Mouse (Mus musculus): ENCODE measurements around the gene Bptf. TPM values are rescaled to one million over a fixed set of nuclear protein-coding genes. Genes with fewer than 3 reads are reported as not detected.
"Not testable (repeated sequence)": the region's sequence is repeated elsewhere in the genome, so short reads cannot be mapped to it uniquely, and the experiment has no call there.

Bptf gene
- total RNA-seq, 2 experiments from 2014 or later = 22.4 to 24.2 TPM

GRCm38 (mm10) chr11:107019318-107019717, 112.6 kb downstream of the Bptf start:
- DNase-seq = no peak
- no peak for TF ChIP-seq CTCF (IDR thresholded peaks at IDR 0.05)
- intact Hi-C loops (cut with DNase I) = no loop called here
- no peak overlapping the region for H3K4me3 ChIP-seq
- no peak overlapping the region for H3K27ac ChIP-seq

- peak; percentile 47 for TF ChIP-seq CTCF (IDR thresholded peaks at IDR 0.05)
- intact Hi-C loops (cut with DNase I) = no loop called here
- Histone ChIP-seq H3K4me3 (no peak overlapping the region), H3K27ac (no peak overlapping the region)
- DNase-seq = no peak
Measured at GRCm38 (mm10) chr11:107018606-107019005, 113.3 kb downstream of the Bptf start.

- H3K27ac ChIP-seq = no peak overlapping the region
- peak; percentile 5; the same call in 1 of the 2 replicates for TF ChIP-seq CTCF (IDR thresholded peaks at IDR 0.05)
- intact Hi-C loops (cut with DNase I) = no loop called here
- no peak for DNase-seq
- no peak overlapping the region for H3K4me3 ChIP-seq
Measured at GRCm38 (mm10) chr11:107017339-107017886, 114.5 kb downstream of the Bptf start.

- TF ChIP-seq CTCF (IDR thresholded peaks at IDR 0.05) = no peak
- DNase-seq = no peak
- intact Hi-C loops (cut with DNase I) = no loop called here
- no peak overlapping the region for H3K27ac ChIP-seq
- no peak overlapping the region for H3K4me3 ChIP-seq
Measured at GRCm38 (mm10) chr11:107016893-107017292, 115.0 kb downstream of the Bptf start.

DNA sequence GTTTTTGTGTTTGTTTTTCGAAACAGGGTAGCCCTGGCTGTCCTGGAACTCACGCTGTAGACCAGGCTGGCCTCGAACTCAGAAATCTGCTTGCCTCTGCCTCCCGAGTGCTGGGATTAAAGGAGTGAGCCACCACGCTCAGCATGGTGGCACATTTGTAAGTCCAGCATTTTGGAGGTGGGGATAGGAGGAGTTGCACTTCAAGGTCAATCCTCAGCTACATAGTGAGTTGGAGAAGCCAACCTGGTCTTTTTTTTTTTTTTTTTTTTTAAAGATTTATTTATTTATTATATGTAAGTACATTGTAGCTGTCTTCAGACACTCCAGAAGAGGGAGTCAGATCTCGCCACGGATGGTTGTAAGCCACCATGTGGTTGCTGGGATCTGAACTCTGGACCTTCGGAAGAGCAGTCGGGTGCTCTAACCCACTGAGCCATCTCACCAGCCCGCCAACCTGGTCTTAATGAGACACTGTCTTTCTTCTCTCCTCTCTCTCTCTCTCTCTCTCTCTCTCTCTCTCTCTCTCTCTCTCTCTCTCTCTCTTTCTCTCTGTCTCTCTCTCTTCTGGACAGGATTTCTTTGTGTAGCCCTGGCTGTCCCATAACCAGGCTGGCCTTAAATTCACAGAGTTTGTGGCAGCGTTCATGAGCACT, 116.3 kb downstream of the Bptf start:
- H3K27ac ChIP-seq; intact Hi-C loops (cut with DNase I); H3K4me3 ChIP-seq; DNase-seq: not testable (repeated sequence)

GRCm38 (mm10) chr11:107014597-107015309, 117.2 kb downstream of the Bptf start:
- TF ChIP-seq CTCF (IDR thresholded peaks at IDR 0.05) = peak; percentile 55
- DNase-seq = peak; percentile 27
- Histone ChIP-seq H3K27ac (peak overlapping the region; percentile 56), H3K4me3 (peak overlapping the region; percentile 60)
- intact Hi-C loops (cut with DNase I) = no loop called here

DNA sequence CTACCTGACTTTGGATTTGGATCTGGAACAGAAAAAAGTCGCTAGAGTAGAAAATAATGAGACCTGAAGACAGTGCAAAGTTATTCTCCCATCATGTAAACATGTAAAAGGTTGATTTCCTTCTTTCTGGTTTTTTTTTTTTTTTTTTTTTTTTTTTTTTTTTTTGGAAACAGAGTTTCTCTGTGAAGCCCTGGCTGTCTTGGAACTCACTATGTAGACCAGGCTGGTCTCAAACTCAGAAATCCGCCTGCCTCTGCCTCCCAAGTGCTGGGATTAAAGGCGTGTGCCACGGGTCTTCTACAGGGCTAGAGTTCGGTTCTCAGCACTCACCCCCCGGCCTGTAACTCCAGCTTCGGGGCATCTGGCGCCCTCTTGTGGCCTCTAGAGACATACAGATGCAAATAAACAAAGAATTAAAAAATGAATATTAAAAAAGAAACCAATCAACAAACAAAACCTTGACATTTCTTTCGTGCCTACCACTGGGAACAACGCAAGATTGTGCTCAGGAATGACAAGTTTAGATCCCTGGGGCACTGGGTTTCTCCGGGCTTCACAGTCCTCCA, 117.8 kb downstream of the Bptf start:
- Histone ChIP-seq H3K27ac (peak overlapping the region; percentile 56; the same call in 1 of the 2 replicates), H3K4me3 (peak overlapping the region; percentile 60)
- DNase-seq = no peak
- intact Hi-C loops (cut with DNase I) = no loop called here
- TF ChIP-seq CTCF (IDR thresholded peaks at IDR 0.05) = peak; percentile 31

- no peak for TF ChIP-seq CTCF (IDR thresholded peaks at IDR 0.05)
- Histone ChIP-seq H3K27ac (peak overlapping the region; percentile 99), H3K4me3 (peak overlapping the region; percentile 85)
- DNase-seq = peak; percentile 97
- intact Hi-C loops (cut with DNase I) = loop anchor here (1.0 kb wide), 1 partner anchor 12 kb away; no protein-coding TSS in a partner anchor
Measured at GRCm38 (mm10) chr11:107012324-107013017, 119.5 kb downstream of the Bptf start.

DNA sequence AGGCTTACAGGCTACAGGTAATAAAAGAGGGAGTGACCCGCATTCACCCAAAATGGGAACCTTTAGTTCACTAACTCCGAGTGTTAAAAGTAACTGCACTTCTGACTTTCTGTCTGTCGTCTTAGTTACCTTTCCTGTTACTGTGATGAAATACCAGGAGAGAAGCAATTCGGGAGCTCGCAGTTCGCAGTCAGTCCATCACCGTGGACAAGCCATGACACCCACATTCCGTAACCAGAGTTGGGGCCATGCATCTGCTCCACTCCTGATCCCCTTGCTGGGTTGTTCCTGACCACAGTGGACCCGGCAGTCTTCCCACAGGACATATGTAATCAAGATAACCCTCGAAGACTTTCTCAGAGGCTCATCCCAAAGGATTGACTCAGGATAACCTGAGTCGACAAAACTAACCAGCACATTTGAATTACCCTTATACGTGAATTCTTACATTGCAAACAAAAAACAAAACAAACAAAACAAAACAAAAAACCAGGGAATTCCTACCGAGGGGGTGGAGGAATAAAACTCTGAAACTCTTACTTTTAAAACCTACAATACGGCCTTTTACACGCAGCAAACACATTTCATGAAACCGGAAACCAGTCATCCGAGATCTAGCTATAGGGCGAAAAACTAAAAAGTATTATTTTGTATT, 120.1 kb downstream of the Bptf start:
- peak; percentile 43 for DNase-seq
- intact Hi-C loops (cut with DNase I) = loop anchor here (1.0 kb wide), 1 partner anchor 11 kb away; no protein-coding TSS in a partner anchor
- no peak for TF ChIP-seq CTCF (IDR thresholded peaks at IDR 0.05)
- H3K4me3 ChIP-seq = peak overlapping the region; percentile 85
- peak overlapping the region; percentile 99 for H3K27ac ChIP-seq

- Histone ChIP-seq H3K4me3 (no peak overlapping the region; the same call in 1 of the 2 replicates), H3K27ac (peak overlapping the region; percentile 99)
- TF ChIP-seq CTCF (IDR thresholded peaks at IDR 0.05) = no peak
- peak; percentile 21 for DNase-seq
- intact Hi-C loops (cut with DNase I) = no loop called here
Measured at GRCm38 (mm10) chr11:107011171-107011570, 120.8 kb downstream of the Bptf start.

DNA sequence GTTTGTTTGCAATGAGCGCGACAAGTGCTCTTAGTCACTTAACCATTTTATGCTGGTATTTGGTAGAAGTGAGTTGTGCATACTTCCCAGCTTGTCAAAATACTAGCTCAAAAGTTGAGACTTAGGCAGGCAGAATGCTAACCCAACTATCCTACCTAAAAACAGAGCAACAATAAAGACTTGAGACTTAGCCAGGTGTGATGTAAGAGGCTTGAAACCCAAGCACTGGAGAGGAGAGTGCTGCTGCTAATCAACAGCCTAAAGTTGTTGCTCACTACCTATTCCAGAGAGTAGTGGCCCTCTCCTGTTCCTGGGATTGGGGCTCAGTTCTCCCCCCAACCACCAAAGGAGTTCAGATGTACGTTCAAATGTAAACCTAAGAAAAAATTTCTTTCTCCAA, 121.5 kb downstream of the Bptf start:
- intact Hi-C loops (cut with DNase I) = no loop called here
- TF ChIP-seq CTCF (IDR thresholded peaks at IDR 0.05) = no peak
- no peak overlapping the region for H3K27ac ChIP-seq
- DNase-seq = no peak
- no peak overlapping the region for H3K4me3 ChIP-seq

- DNase-seq = no peak
- no peak for TF ChIP-seq CTCF (IDR thresholded peaks at IDR 0.05)
- H3K27ac ChIP-seq = no peak overlapping the region
- no peak overlapping the region for H3K4me3 ChIP-seq
- intact Hi-C loops (cut with DNase I) = no loop called here
Measured at GRCm38 (mm10) chr11:107005538-107005937, 126.4 kb downstream of the Bptf start.

Data from gastrocnemius, adult 2 months (tissue).